Mouse (Mus musculus): ENCODE results near the gene Gm5475. TPM values are rescaled to one million over a fixed set of nuclear protein-coding genes. Genes with fewer than 3 reads are reported as not detected.

Gm5475 gene
- polyA plus RNA-seq, 1 experiment from 2014 or later: 0.55 TPM

DNA sequence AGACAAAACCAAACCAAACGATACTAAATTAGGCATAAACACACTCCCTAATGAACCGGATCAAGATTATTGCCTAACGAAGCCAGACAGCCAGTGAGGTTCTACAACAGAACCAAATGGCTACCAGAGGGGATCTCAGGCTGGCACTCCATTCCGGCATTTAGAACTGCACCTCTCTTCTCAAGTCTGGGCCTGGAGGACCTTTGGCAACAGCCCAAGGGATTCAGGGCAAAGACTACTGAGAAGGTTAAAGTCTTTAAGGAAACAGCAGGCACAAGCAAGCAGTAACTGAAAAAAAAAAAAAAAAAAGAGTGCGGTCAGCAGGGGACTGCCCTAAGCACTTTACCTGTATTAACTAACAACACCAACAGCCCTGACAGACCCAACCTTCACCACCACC, 40.1 kb downstream of the Gm5475 start:
- TF ChIP-seq CTCF (IDR thresholded peaks at IDR 0.05): no peak
- DNase-seq (ENCODE audit: low read depth, low spot score): no peak
- ATAC-seq: no peak
- POLR2A ChIA-PET: interaction anchor here (0.6 kb wide), 1 partner anchor 152 kb away, joined by 4 read pairs; no protein-coding TSS in a partner anchor
- no peaks in the 10 kb centered on the region for H3K27me3 ChIP-seq
- CTCF ChIA-PET: no interaction called here
- in situ Hi-C loops (cut with MboI; ENCODE audit: low pct_unique_long_range_greater_than_20kb): loop anchor here (5.0 kb wide), 1 partner anchor 150 kb away; no protein-coding TSS in a partner anchor

DNA sequence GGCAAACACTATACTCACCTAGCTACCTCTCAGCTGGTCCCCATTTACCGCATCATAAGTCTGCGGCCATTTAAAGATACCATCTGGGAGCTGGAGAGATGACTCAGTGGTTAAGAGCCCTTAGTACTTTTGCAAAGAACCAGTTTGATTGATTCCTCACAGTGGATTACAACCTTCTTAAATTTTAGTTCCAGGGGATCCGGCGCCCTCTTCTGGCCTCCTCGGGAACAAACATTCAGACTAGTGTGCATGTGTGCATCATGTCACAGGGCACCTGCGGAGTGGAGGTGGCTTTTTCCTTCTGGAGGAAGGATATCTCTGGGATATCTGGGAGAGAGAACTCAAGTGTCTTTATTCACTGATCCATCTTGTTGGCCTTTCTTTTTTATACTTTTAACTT, 41.8 kb downstream of the Gm5475 start:
- no peak for ATAC-seq
- peak; percentile 83 for TF ChIP-seq CTCF (IDR thresholded peaks at IDR 0.05)
- in situ Hi-C loops (cut with MboI; ENCODE audit: low pct_unique_long_range_greater_than_20kb): loop anchor here (5.0 kb wide), 1 partner anchor 149 kb away; no protein-coding TSS in a partner anchor
- no peak for DNase-seq (ENCODE audit: low read depth, low spot score)
- ChIA-PET CTCF (interaction anchor here (0.8 to 1.6 kb wide), 7 partner anchors 12 to 220 kb away, joined by 3 to 6 read pairs (median 3); no protein-coding TSS in a partner anchor), POLR2A (no interaction called here)
- H3K27me3 ChIP-seq: no peaks in the 10 kb centered on the region

- in situ Hi-C loops (cut with MboI; ENCODE audit: low pct_unique_long_range_greater_than_20kb): no loop called here
- ChIA-PET CTCF (interaction anchor here (0.9 kb wide), 1 partner anchor 142 kb away, joined by 3 read pairs; no protein-coding TSS in a partner anchor), POLR2A (interaction anchor here (0.7 kb wide), 1 partner anchor 29 kb away, joined by 3 read pairs; no protein-coding TSS in a partner anchor)
- H3K27me3 ChIP-seq: no peaks in the 10 kb centered on the region
- DNase-seq (ENCODE audit: low read depth, low spot score): no peak
- no peak for ATAC-seq
- TF ChIP-seq CTCF (IDR thresholded peaks at IDR 0.05): peak; percentile 36
Measured at GRCm38 (mm10) chr15:100465432-100465831, 43.5 kb downstream of the Gm5475 start.

DNA sequence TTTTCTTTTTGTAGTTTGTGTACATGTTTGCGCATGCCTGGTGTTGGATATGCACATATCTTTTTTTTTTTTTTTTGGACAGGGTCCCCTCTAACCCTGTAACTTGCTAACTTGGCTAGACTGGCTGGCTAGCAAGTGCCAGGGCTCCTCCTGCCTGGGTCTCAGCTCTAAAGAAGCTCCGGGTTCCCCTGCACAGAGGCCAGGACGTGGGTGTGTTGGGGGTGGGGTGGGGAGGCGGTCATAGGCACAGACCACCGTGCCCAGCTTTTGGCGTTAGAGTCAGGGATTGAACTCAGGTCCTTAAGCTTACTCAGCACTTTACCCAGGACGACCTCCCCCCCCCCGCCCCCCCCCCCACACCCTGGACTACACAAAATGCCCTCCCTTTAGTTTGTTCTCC, 45.8 kb downstream of the Gm5475 start:
- in situ Hi-C loops (cut with MboI; ENCODE audit: low pct_unique_long_range_greater_than_20kb): no loop called here
- ChIA-PET CTCF (interaction anchor here (0.7 to 1.1 kb wide), 4 partner anchors 16 to 144 kb away, joined by 3 to 5 read pairs (median 4); no protein-coding TSS in a partner anchor), POLR2A (interaction anchor here (0.6 to 1.2 kb wide), 3 partner anchors 10 to 85 kb away, joined by 3 to 5 read pairs (median 4); no protein-coding TSS in a partner anchor)
- H3K27me3 ChIP-seq: no peaks in the 10 kb centered on the region
- no peak for ATAC-seq
- no peak for DNase-seq (ENCODE audit: low read depth, low spot score)
- no peak for TF ChIP-seq CTCF (IDR thresholded peaks at IDR 0.05)

- H3K27me3 ChIP-seq: no peaks in the 10 kb centered on the region
- ATAC-seq: peak; percentile 81
- TF ChIP-seq CTCF (IDR thresholded peaks at IDR 0.05): no peak
- CTCF ChIA-PET: interaction anchor here (0.7 to 1.9 kb wide), 5 partner anchors 13 to 143 kb away, joined by 3 to 8 read pairs (median 4); no protein-coding TSS in a partner anchor
- no peak for DNase-seq (ENCODE audit: low read depth, low spot score)
- POLR2A ChIA-PET: interaction anchor here (0.9 to 1.4 kb wide), 4 partner anchors 10 to 26 kb away, joined by 3 to 5 read pairs (median 4); no protein-coding TSS in a partner anchor
- in situ Hi-C loops (cut with MboI; ENCODE audit: low pct_unique_long_range_greater_than_20kb): no loop called here
Measured at GRCm38 (mm10) chr15:100468295-100469188, 46.6 kb downstream of the Gm5475 start, which contains the start of gene Letmd1. Letmd1 (plus strand) TSS chr15:100469023.

DNA sequence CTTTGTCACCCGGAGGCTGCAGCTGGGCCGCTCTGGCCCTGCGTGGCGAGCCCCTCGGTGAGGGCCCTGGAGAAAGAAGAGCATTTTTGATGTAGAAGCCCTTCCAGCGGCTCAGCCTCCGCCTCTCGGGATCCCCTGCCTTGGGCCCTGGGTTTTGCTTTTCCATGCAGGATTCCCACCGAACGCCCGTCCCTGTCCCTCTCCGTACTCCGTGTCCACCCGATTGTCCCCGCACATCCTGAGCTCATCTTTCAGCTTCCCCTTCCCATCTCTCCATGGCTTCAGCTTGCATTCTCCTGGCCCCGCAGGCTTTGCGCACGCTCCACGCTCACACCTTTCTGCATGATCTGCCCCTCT, 47.2 kb downstream of the Gm5475 start:
- DNase-seq (ENCODE audit: low read depth, low spot score) (no peak), ATAC-seq (peak; percentile 29)
- no peak for TF ChIP-seq CTCF (IDR thresholded peaks at IDR 0.05)
- H3K27me3 ChIP-seq: no peaks in the 10 kb centered on the region
- CTCF ChIA-PET: interaction anchor here (1.3 to 1.9 kb wide), 3 partner anchors 12 to 138 kb away, joined by 3 to 8 read pairs (median 3); no protein-coding TSS in a partner anchor
- in situ Hi-C loops (cut with MboI; ENCODE audit: low pct_unique_long_range_greater_than_20kb): no loop called here
- POLR2A ChIA-PET: interaction anchor here (0.9 to 1.4 kb wide), 2 partner anchors 16 to 25 kb away, joined by 3 to 5 read pairs; no protein-coding TSS in a partner anchor

DNA sequence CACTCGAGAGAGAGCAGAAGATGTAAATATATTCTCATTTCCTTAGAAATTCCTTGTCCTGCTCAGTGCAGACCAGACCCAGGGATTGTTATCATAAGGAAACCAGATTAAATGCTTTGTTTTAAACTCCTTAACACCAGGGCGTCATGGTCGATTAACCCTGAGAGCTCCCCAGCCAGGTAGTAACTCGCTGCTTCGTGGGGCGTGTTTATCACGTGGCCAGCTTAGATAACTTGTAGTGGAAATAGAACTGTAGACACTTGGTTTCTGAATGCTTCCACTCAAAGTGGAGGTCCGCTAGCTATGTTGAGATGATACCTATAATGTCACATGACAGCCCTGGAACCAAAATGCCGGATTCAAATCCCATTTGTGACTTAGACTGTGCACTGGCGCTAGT, 48.1 kb downstream of the Gm5475 start:
- no peaks in the 10 kb centered on the region for H3K27me3 ChIP-seq
- in situ Hi-C loops (cut with MboI; ENCODE audit: low pct_unique_long_range_greater_than_20kb): no loop called here
- TF ChIP-seq CTCF (IDR thresholded peaks at IDR 0.05): no peak
- ATAC-seq (no peak), DNase-seq (ENCODE audit: low read depth, low spot score) (no peak)
- CTCF ChIA-PET: interaction anchor here (0.8 to 1.9 kb wide), 6 partner anchors 12 to 137 kb away, joined by 3 to 8 read pairs (median 3); no protein-coding TSS in a partner anchor
- POLR2A ChIA-PET: interaction anchor here (1.4 kb wide), 1 partner anchor 24 kb away, joined by 5 read pairs; no protein-coding TSS in a partner anchor

GRCm38 (mm10) chr15:100473926-100474503, 52.1 kb downstream of the Gm5475 start:
- in situ Hi-C loops (cut with MboI; ENCODE audit: low pct_unique_long_range_greater_than_20kb): no loop called here
- ChIA-PET CTCF (no interaction called here), POLR2A (no interaction called here)
- no peaks in the 10 kb centered on the region for H3K27me3 ChIP-seq
- ATAC-seq (no peak), DNase-seq (ENCODE audit: low read depth, low spot score) (no peak)
- no peak for TF ChIP-seq CTCF (IDR thresholded peaks at IDR 0.05)

Other genes with a start within 250 kb of the Gm5475 start
- gene Atf1, start 194.3 kb upstream of the Gm5475 start, polyA plus RNA-seq (2021): 61.2 TPM
- not detected for gene Tmprss12, start 141.3 kb upstream of the Gm5475 start, polyA plus RNA-seq (2021)
- 567 TPM for gene Mettl7a1, start 118.0 kb upstream of the Gm5475 start, polyA plus RNA-seq (2021)
- gene Mettl7a3, start 87.2 kb upstream of the Gm5475 start, polyA plus RNA-seq (2021): 88.9 TPM
- gene Methig1, start 69.0 kb upstream of the Gm5475 start, polyA plus RNA-seq (2021): 0.51 TPM
- gene Mettl7a2, start 68.9 kb upstream of the Gm5475 start, polyA plus RNA-seq (2021): 4.1 TPM
- not detected for gene Higd1c, start 57.6 kb upstream of the Gm5475 start, polyA plus RNA-seq (2021)
- 78.4 TPM for gene Slc11a2, start 2.9 kb downstream of the Gm5475 start, polyA plus RNA-seq (2021)
- 52.3 TPM for gene Letmd1, start 46.9 kb downstream of the Gm5475 start, polyA plus RNA-seq (2021)
- 13.7 TPM for gene Csrnp2, start 73.3 kb downstream of the Gm5475 start, polyA plus RNA-seq (2021)
- gene Tfcp2, start 129.9 kb downstream of the Gm5475 start, polyA plus RNA-seq (2021): 35.2 TPM
- 54.5 TPM for gene Pou6f1, start 177.8 kb downstream of the Gm5475 start, polyA plus RNA-seq (2021)
- gene Dazap2, start 193.2 kb downstream of the Gm5475 start, polyA plus RNA-seq (2021): 239 TPM
- 11.7 TPM for gene Smagp, start 214.8 kb downstream of the Gm5475 start, polyA plus RNA-seq (2021)
- gene Bin2, start 247.4 kb downstream of the Gm5475 start, polyA plus RNA-seq (2021): not detected

All from Patski (cell line).